Mouse (Mus musculus) cortical plate, adult 2 months (tissue): ENCODE measurements around the gene Mvp.

Source experiments
- CTCF ChIP-seq: fragments of 200-500 bp; IDR thresholded peaks from 2 replicates; pipeline ENCODE4 v1.5.1; 2011; ENCODE audit warnings: mild to moderate bottlenecking, control low read depth, low read length; ENCODE audit not compliant: insufficient read depth; ENCODE audit errors: extremely low read depth
- POLR2A ChIP-seq: fragments of 200-500 bp; IDR thresholded peaks from 2 replicates; pipeline ENCODE4 v1.6.1; 2011; ENCODE audit warnings: mild to moderate bottlenecking, low read length, control low read depth; ENCODE audit not compliant: insufficient read depth; ENCODE audit errors: extremely low read depth

- TF ChIP-seq CTCF (peak; percentile 92), POLR2A (0 out of 2 replicates have a peak, but pooled peaks have one; percentile 18)
Observed at GRCm38 (mm10) chr7:126975950-126976866, 38.2 kb downstream of the Mvp start, which contains the start of gene Cdiptos.
